Mouse (Mus musculus) kidney, postnatal 10 days (tissue): Measurements from ENCODE around the gene Sppl2b.

Source experiments
- DNase-seq: peaks from one replicate; pipeline ENCODE4 v3.0.0; 2021; ENCODE audit warnings: mixed read lengths

The Sppl2b gene

GRCm38 (mm10) chr10:80900318-80901247 lies 45.5 kb downstream of the Sppl2b start, which contains the start of gene Timm13:
Gene Timm13 (minus strand): TSS chr10:80900969.
- DNase-seq: peak; percentile 98

- peak; percentile 28 for DNase-seq
Observed at GRCm38 (mm10) chr10:80901409-80902272, 46.6 kb downstream of the Sppl2b start.

GRCm38 (mm10) chr10:80902273-80902940 lies 47.3 kb downstream of the Sppl2b start:
- DNase-seq: no peak

GRCm38 (mm10) chr10:80903282-80903681 lies 48.2 kb downstream of the Sppl2b start:
- no peak for DNase-seq

GRCm38 (mm10) chr10:80904004-80904693 lies 49.1 kb downstream of the Sppl2b start:
- DNase-seq: peak; percentile 32

GRCm38 (mm10) chr10:80904709-80905108 lies 49.6 kb downstream of the Sppl2b start:
- no peak for DNase-seq

- DNase-seq: no peak
Observed at GRCm38 (mm10) chr10:80909375-80910162, 54.5 kb downstream of the Sppl2b start.

GRCm38 (mm10) chr10:80911354-80911753 lies 56.3 kb downstream of the Sppl2b start:
- no peak for DNase-seq

GRCm38 (mm10) chr10:80911891-80912290 lies 56.8 kb downstream of the Sppl2b start:
- DNase-seq: no peak

GRCm38 (mm10) chr10:80913364-80914011 lies 58.4 kb downstream of the Sppl2b start:
- DNase-seq: no peak

GRCm38 (mm10) chr10:80914253-80914656 lies 59.2 kb downstream of the Sppl2b start:
- DNase-seq: no peak

GRCm38 (mm10) chr10:80915260-80915659 lies 60.2 kb downstream of the Sppl2b start:
- DNase-seq: no peak

GRCm38 (mm10) chr10:80915736-80916135 lies 60.7 kb downstream of the Sppl2b start:
- no peak for DNase-seq

GRCm38 (mm10) chr10:80917336-80917778 lies 62.3 kb downstream of the Sppl2b start:
- DNase-seq: peak; percentile 67

- DNase-seq: peak; percentile 83
Observed at GRCm38 (mm10) chr10:80917779-80918434, 62.8 kb downstream of the Sppl2b start, which contains the start of gene Lmnb2. Gene Lmnb2 (minus strand): TSS chr10:80918245.
